Mouse (Mus musculus): ENCODE results near the gene Catsper2. TPM values are rescaled to one million over a fixed set of nuclear protein-coding genes. Genes with fewer than 3 reads are reported as not detected.
"Not testable (repeated sequence)": the region's sequence is repeated elsewhere in the genome, so short reads cannot be mapped to it uniquely, and the experiment has no call there.

Gene Catsper2
- polyA plus RNA-seq, 1 experiment from 2014 or later = 5.3 TPM

GRCm38 (mm10) chr2:121418476-121418875 lies 4.9 kb upstream of the Catsper2 start:
- 98% methylated on average over 3 of the region's 3 CpGs for WGBS
- Histone ChIP-seq H3K4me3 (replicated peaks) (no peak overlapping the region), H3K36me3 (peaks cover 46% of the 10 kb centered on the region), H3K4me2 (replicated peaks) (no peak overlapping the region), H3K4me1 (replicated peaks) (peaks cover 37% of the 10 kb centered on the region), H3K9ac (replicated peaks) (no peak overlapping the region), H3K27ac (no peak overlapping the region), H3K9me3 (no peaks in the 10 kb centered on the region), H3K27me3 (no peaks in the 10 kb centered on the region)
- ATAC-seq = no peak

GRCm38 (mm10) chr2:121416356-121416755 lies 2.8 kb upstream of the Catsper2 start:
- no peak overlapping the region for H3K27ac ChIP-seq
- WGBS = 93% methylated on average over 6 of the region's 6 CpGs
- no peak overlapping the region for H3K9ac ChIP-seq (replicated peaks)
- H3K4me3 ChIP-seq (replicated peaks) = 0 out of 2 replicates have a peak overlapping the region, but pooled peaks have one; percentile 6
- H3K4me2 ChIP-seq (replicated peaks) = peak overlapping the region; percentile 69
- no peaks in the 10 kb centered on the region for H3K9me3 ChIP-seq
- H3K27me3 ChIP-seq = no peaks in the 10 kb centered on the region
- peaks cover 27% of the 10 kb centered on the region for H3K36me3 ChIP-seq
- H3K4me1 ChIP-seq (replicated peaks) = peaks cover 46% of the 10 kb centered on the region
- no peak for ATAC-seq

GRCm38 (mm10) chr2:121415591-121415990 lies 2.0 kb upstream of the Catsper2 start:
- 91% methylated on average over 3 of the region's 3 CpGs for WGBS
- peaks cover 25% of the 10 kb centered on the region; the same call in 1 of the 2 replicates for H3K36me3 ChIP-seq
- H3K27ac ChIP-seq = no peak overlapping the region
- H3K4me2 ChIP-seq (replicated peaks) = peak overlapping the region; percentile 69
- H3K9me3 ChIP-seq = no peaks in the 10 kb centered on the region
- peak overlapping the region; percentile 98 for H3K9ac ChIP-seq (replicated peaks)
- ATAC-seq = no peak
- H3K4me1 ChIP-seq (replicated peaks) = peaks cover 46% of the 10 kb centered on the region
- peak overlapping the region; percentile 99 for H3K4me3 ChIP-seq (replicated peaks)
- no peaks in the 10 kb centered on the region for H3K27me3 ChIP-seq

- no peak for ATAC-seq
- Histone ChIP-seq H3K4me3 (replicated peaks) (peak overlapping the region; percentile 99), H3K4me2 (replicated peaks) (peak overlapping the region; percentile 69), H3K27ac (no peak overlapping the region), H3K27me3 (no peaks in the 10 kb centered on the region), H3K36me3 (peaks cover 25% of the 10 kb centered on the region; the same call in 1 of the 2 replicates), H3K4me1 (replicated peaks) (peaks cover 46% of the 10 kb centered on the region), H3K9me3 (no peaks in the 10 kb centered on the region), H3K9ac (replicated peaks) (peak overlapping the region; percentile 98)
- WGBS = 57% methylated on average over 3 of the region's 3 CpGs
Observed at GRCm38 (mm10) chr2:121415103-121415502, 1.5 kb upstream of the Catsper2 start.

- peak overlapping the region; percentile 95 for H3K27ac ChIP-seq
- no peaks in the 10 kb centered on the region for H3K27me3 ChIP-seq
- peaks cover 46% of the 10 kb centered on the region for H3K4me1 ChIP-seq (replicated peaks)
- H3K4me3 ChIP-seq (replicated peaks) = peak overlapping the region; percentile 99
- WGBS = under 1% methylated on average over 32 of the region's 32 CpGs
- ATAC-seq = peak; percentile 59
- peak overlapping the region; percentile 69 for H3K4me2 ChIP-seq (replicated peaks)
- H3K9me3 ChIP-seq = no peaks in the 10 kb centered on the region
- peaks cover 25% of the 10 kb centered on the region; the same call in 1 of the 2 replicates for H3K36me3 ChIP-seq
- peak overlapping the region; percentile 98 for H3K9ac ChIP-seq (replicated peaks)
Observed at GRCm38 (mm10) chr2:121414139-121414685, 620 bp upstream of the Catsper2 start.

GRCm38 (mm10) chr2:121412843-121413386 lies 677 bp downstream of the Catsper2 start:
- Histone ChIP-seq H3K4me3 (replicated peaks) (peak overlapping the region; percentile 99), H3K27me3 (no peaks in the 10 kb centered on the region), H3K9ac (replicated peaks) (peak overlapping the region; percentile 76), H3K9me3 (no peaks in the 10 kb centered on the region), H3K4me1 (replicated peaks) (peaks cover 42% of the 10 kb centered on the region), H3K27ac (peak overlapping the region; percentile 95), H3K4me2 (replicated peaks) (peak overlapping the region; percentile 69), H3K36me3 (peaks cover 14% of the 10 kb centered on the region; the same call in 1 of the 2 replicates)
- ATAC-seq = no peak; the same call in 1 of the 2 replicates
- WGBS = 6% methylated on average over 4 of the region's 4 CpGs

GRCm38 (mm10) chr2:121408160-121408559 lies 5.4 kb downstream of the Catsper2 start:
- 33% methylated on average over 4 of the region's 4 CpGs for WGBS
- Histone ChIP-seq H3K27me3 (no peaks in the 10 kb centered on the region), H3K9ac (replicated peaks) (no peak overlapping the region)

GRCm38 (mm10) chr2:121403296-121403695 lies 10.3 kb downstream of the Catsper2 start:
- Histone ChIP-seq H3K27ac (no peak overlapping the region), H3K4me2 (replicated peaks) (no peak overlapping the region), H3K9me3 (no peaks in the 10 kb centered on the region), H3K4me3 (replicated peaks) (no peak overlapping the region), H3K4me1 (replicated peaks) (no peaks in the 10 kb centered on the region), H3K36me3 (no peaks in the 10 kb centered on the region), H3K27me3 (no peaks in the 10 kb centered on the region), H3K9ac (replicated peaks) (no peak overlapping the region)
- no peak for ATAC-seq

More at GRCm38 (mm10) chr2:121408160-121408559, 5.4 kb downstream of the Catsper2 start:
- no peak for ATAC-seq
- H3K4me2 ChIP-seq (replicated peaks) = no peak overlapping the region
- no peaks in the 10 kb centered on the region for H3K9me3 ChIP-seq
- H3K4me3 ChIP-seq (replicated peaks) = no peak overlapping the region
- no peak overlapping the region for H3K27ac ChIP-seq
- peaks cover 8% of the 10 kb centered on the region for H3K4me1 ChIP-seq (replicated peaks)
- H3K36me3 ChIP-seq = no peaks in the 10 kb centered on the region

- WGBS = 13% methylated on average over 8 of the region's 8 CpGs
- no peaks in the 10 kb centered on the region for H3K4me1 ChIP-seq (replicated peaks)
- no peak for ATAC-seq
- no peak overlapping the region for H3K27ac ChIP-seq
- H3K9me3 ChIP-seq = no peaks in the 10 kb centered on the region
- H3K4me3 ChIP-seq (replicated peaks) = no peak overlapping the region
- no peak overlapping the region for H3K9ac ChIP-seq (replicated peaks)
- no peaks in the 10 kb centered on the region for H3K36me3 ChIP-seq
- no peaks in the 10 kb centered on the region for H3K27me3 ChIP-seq
- H3K4me2 ChIP-seq (replicated peaks) = no peak overlapping the region
Observed at GRCm38 (mm10) chr2:121396624-121397023, 17.0 kb downstream of the Catsper2 start.

- H3K27ac ChIP-seq; H3K4me3 ChIP-seq (replicated peaks): not testable (repeated sequence)
- WGBS = 94% methylated on average over 17 of the region's 17 CpGs
Observed at GRCm38 (mm10) chr2:121386961-121387575, 26.5 kb downstream of the Catsper2 start, which contains the start of gene Strc. TSS of gene Strc (minus strand) at chr2:121387168.

GRCm38 (mm10) chr2:121374766-121375165 lies 38.8 kb downstream of the Catsper2 start:
- WGBS = 58% methylated on average over 2 of the region's 2 CpGs
- H3K4me2 ChIP-seq (replicated peaks) = no peak overlapping the region
- H3K4me3 ChIP-seq (replicated peaks) = no peak overlapping the region
- no peak overlapping the region for H3K27ac ChIP-seq
- no peaks in the 10 kb centered on the region for H3K9me3 ChIP-seq
- no peaks in the 10 kb centered on the region for H3K36me3 ChIP-seq
- H3K9ac ChIP-seq (replicated peaks) = no peak overlapping the region
- H3K27me3 ChIP-seq = no peaks in the 10 kb centered on the region
- no peak for ATAC-seq
- no peaks in the 10 kb centered on the region for H3K4me1 ChIP-seq (replicated peaks)

More at GRCm38 (mm10) chr2:121386961-121387575, 26.5 kb downstream of the Catsper2 start, which contains the start of gene Strc:
- ATAC-seq; H3K4me1 ChIP-seq (replicated peaks); H3K36me3 ChIP-seq; H3K9ac ChIP-seq (replicated peaks); H3K27me3 ChIP-seq; H3K9me3 ChIP-seq; H3K4me2 ChIP-seq (replicated peaks): not testable (repeated sequence)

GRCm38 (mm10) chr2:121372266-121372665 lies 41.3 kb downstream of the Catsper2 start:
- ATAC-seq = no peak
- no peak overlapping the region for H3K4me2 ChIP-seq (replicated peaks)

More at GRCm38 (mm10) chr2:121372266-121372665, 41.3 kb downstream of the Catsper2 start:
- Histone ChIP-seq H3K4me3 (replicated peaks) (no peak overlapping the region), H3K9me3 (no peaks in the 10 kb centered on the region), H3K27me3 (no peaks in the 10 kb centered on the region), H3K4me1 (replicated peaks) (no peaks in the 10 kb centered on the region), H3K27ac (no peak overlapping the region), H3K36me3 (no peaks in the 10 kb centered on the region), H3K9ac (replicated peaks) (no peak overlapping the region)
- WGBS = 87% methylated on average over 3 of the region's 3 CpGs
